Mouse (Mus musculus) frontal cortex, adult 2 months (tissue): ENCODE results near the gene Aqp11. TPM values are rescaled to one million over a fixed set of nuclear protein-coding genes. Genes with fewer than 3 reads are reported as not detected.
A peak's percentile ranks its signal among the peaks of the same experiment; 100 is the strongest.

Source experiments
- DNase-seq, 2 experiments: peaks; one replicate each; pipeline ENCODE4 v3.0.0; 2022; ENCODE audit warnings: low spot score in 1 of 2; ENCODE audit errors: extremely low spot score in 1 of 2
- polyA plus RNA-seq: library from polyadenylated mRNA; depleted of rRNA; stranded (reverse); fragments of >200 nt; gene quantifications from 2 replicates; pipeline ENCODE4 v1.2.3, GENCODE M21; 2012; rRNA removed

The Aqp11 gene
- polyA plus RNA-seq, 1 experiment, result 23.7 TPM

DNA sequence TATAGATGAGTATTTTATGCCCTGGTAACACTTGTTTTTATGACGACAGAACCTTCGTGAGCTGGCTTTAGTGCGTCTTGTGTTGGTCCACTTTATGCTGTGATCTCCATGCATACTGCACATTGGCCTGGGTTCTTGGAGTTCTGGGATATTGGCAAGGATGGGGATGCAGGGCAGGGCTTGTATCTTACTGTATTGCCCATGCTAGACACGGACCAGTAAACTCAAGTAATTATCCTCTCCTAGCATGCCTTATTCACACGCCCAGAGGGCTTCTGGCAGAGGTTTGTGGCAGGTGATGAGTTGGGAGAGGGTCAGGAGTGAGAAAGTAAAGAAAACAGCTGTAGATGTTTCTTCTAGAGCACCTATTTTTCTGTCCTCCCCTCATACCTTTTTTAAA, 23.4 kb downstream of the Aqp11 start:
- no peak for DNase-seq

DNA sequence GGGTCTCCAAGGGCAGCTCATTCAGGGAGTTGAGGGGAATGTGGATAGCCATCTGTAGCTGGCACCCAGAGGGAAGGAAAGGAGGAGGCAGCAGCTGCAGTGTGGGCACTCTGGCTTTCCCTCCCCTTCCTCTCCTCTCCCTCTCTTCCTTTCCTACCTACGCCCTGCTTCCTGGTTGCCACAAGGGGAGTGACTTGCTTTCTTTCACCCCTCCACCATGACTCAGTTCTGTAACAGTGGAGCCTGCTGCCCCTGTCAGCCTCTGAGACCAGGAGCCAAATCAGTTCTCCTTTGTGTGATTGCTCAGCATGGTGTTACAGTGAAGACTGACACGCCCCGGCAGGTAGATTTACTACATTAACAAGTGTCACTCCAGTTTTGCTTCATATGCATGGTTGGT, 28.9 kb downstream of the Aqp11 start:
- peak in 1 of 2 experiments; percentile 60 for DNase-seq

- DNase-seq, result no peak
Observed at GRCm38 (mm10) chr7:97707809-97708208, 30.3 kb downstream of the Aqp11 start.

- no peak for DNase-seq
Observed at GRCm38 (mm10) chr7:97707123-97707522, 31.0 kb downstream of the Aqp11 start.

DNA sequence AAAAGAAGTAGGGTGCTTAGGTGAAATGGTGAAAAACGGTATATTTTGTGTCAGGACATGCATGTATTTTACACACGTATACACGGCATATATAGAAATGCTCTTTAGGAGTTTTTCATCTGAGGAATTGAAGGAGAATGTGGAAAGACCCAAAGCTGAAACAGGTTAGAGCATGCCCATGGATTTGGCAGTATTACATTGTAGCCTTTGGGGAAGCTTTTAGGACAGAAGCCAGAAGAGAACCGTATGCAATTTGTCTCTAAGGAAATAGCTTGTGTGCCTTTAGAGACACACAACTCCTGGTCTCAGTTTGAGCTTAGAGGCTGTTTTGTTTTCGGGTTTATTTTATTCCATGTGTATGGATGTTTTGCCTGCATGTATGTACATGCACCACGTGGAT, 37.0 kb downstream of the Aqp11 start:
- no peak for DNase-seq

GRCm38 (mm10) chr7:97700173-97700572, 37.9 kb downstream of the Aqp11 start:
- no peak for DNase-seq

GRCm38 (mm10) chr7:97696506-97697254, 41.4 kb downstream of the Aqp11 start, which contains the start of gene Clns1a:
Gene Clns1a, plus strand, starts transcription at chr7:97696634.
- DNase-seq, result peak; percentile 91 to 97

GRCm38 (mm10) chr7:97696133-97696505, 42.0 kb downstream of the Aqp11 start:
- DNase-seq, result peak in 1 of 2 experiments; percentile 26

- no peak for DNase-seq
Observed at GRCm38 (mm10) chr7:97695441-97695840, 42.6 kb downstream of the Aqp11 start.

- DNase-seq, result no peak
Observed at GRCm38 (mm10) chr7:97687831-97688230, 50.3 kb downstream of the Aqp11 start.

- DNase-seq, result peak in 1 of 2 experiments; percentile 55
Observed at GRCm38 (mm10) chr7:97679239-97679638, 58.9 kb downstream of the Aqp11 start.

Other genes starting within 250 kb of the Aqp11 start
- gene Aamdc, start 158.8 kb downstream of the Aqp11 start, polyA plus RNA-seq, result 56.3 and 59.9 TPM in 2 replicates
- gene Rsf1, start 158.4 kb downstream of the Aqp11 start, polyA plus RNA-seq, result 16.5 and 18.0 TPM in 2 replicates
- 92.4 and 93.0 TPM in 2 replicates for gene Clns1a, start 41.7 kb downstream of the Aqp11 start, polyA plus RNA-seq
- gene Pak1, start 50.3 kb upstream of the Aqp11 start, polyA plus RNA-seq, result 292 and 335 TPM in 2 replicates
- gene Gdpd4, start 181.7 kb upstream of the Aqp11 start, polyA plus RNA-seq, result 3.3 and 4.3 TPM in 2 replicates